In the genomic region with DNA sequence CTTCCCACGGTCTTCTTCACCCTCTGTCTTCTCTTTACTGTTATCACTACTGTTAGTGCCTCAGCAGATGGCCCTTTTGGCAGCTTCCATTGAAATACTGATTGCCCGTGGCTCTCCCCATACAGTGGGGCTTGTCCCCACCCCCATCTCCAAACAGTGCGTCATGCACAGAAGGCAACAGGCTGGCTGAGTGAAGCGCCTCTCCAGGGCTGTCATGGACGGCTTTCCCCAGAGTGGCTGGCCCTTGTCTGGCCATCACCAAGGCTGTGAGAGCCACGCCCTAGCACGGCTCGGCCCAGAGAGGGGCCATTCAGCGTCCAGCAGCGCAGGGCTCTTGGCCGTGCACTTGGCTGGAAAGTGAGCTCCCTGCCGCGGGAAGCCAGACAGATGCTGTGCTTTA, we compare ENCODE assay signal across 9 mouse cellular contexts.
DNase-seq lines count a peak whose midpoint lies in the region; ATAC-seq lines count a peak whose summit lies in the region.
"Had no signal": no experiment of that assay in that cellular context is flagged by ENCODE, and none has a peak within 500 bp of the region (broad histone marks: within the 10 kb centered on the region; RNA-seq: fewer than 3 reads in every experiment).

No protein-coding gene starts in this region.

- no peak overlapping the region for H3K9ac ChIP-seq in neural tube, embryonic 13.5 days
- H3K9ac ChIP-seq in midbrain, embryonic 15.5 days: no peak overlapping the region

- no peaks in the 10 kb centered on the region for H3K9me3 ChIP-seq in neural tube, embryonic 13.5 days
- no peaks in the 10 kb centered on the region for H3K9me3 ChIP-seq in limb, embryonic 10.5 days (replicated peaks)
- H3K9me3 ChIP-seq in midbrain, embryonic 15.5 days: no peaks in the 10 kb centered on the region

- WGBS in neural tube, embryonic 13.5 days: 26% methylated on average over 13 of the region's 13 CpGs
- 29% methylated on average over 13 of the region's 13 CpGs for WGBS in limb, embryonic 10.5 days
- whole genome bisulfite sequencing in midbrain, embryonic 15.5 days: 34% methylated on average over 13 of the region's 13 CpGs

- intact Hi-C loops in heart, postnatal 14 days (cut with DNase I): no loop called here

- H3K27ac ChIP-seq in neural tube, embryonic 13.5 days (replicated peaks): peak overlapping the region; percentile 57
- peak overlapping the region; percentile 33; the same call in 1 of the 2 replicates for H3K27ac ChIP-seq in limb, embryonic 10.5 days
- no peak overlapping the region for H3K27ac ChIP-seq in midbrain, embryonic 15.5 days

- peaks cover 18% of the 10 kb centered on the region for H3K36me3 ChIP-seq in neural tube, embryonic 13.5 days
- H3K36me3 ChIP-seq in limb, embryonic 10.5 days: peaks cover 4% of the 10 kb centered on the region; the same call in 1 of the 2 replicates
- no peaks in the 10 kb centered on the region for H3K36me3 ChIP-seq in midbrain, embryonic 15.5 days (replicated peaks)

- H3K4me1 ChIP-seq in neural tube, embryonic 13.5 days (replicated peaks): peaks cover 69% of the 10 kb centered on the region
- H3K4me1 ChIP-seq in limb, embryonic 10.5 days: peaks cover 71% of the 10 kb centered on the region
- H3K4me1 ChIP-seq in midbrain, embryonic 15.5 days: peaks cover 26% of the 10 kb centered on the region

- DNase-seq in neural tube, embryonic 10.5 days (ENCODE audit: extremely low spot score, low spot score): no peak
- DNase-seq in heart, postnatal 14 days: peak; percentile 66 to 74
- no peak for DNase-seq in limb, embryonic 10.5 days (ENCODE audit: low spot score)
- DNase-seq in thymus, postnatal 14 days: no peak
- no peak for DNase-seq in left cerebral cortex, adult 11 months (ENCODE audit: low spot score)
- DNase-seq in frontal cortex, postnatal 10 days (ENCODE audit: low spot score in 2 of 2): no peak

- peaks cover 65% of the 10 kb centered on the region for H3K27me3 ChIP-seq in neural tube, embryonic 13.5 days
- H3K27me3 ChIP-seq in limb, embryonic 10.5 days (ENCODE audit: low read depth, poor library complexity, severe bottlenecking): peaks cover 89% of the 10 kb centered on the region
- H3K27me3 ChIP-seq in midbrain, embryonic 15.5 days (replicated peaks): peaks cover 36% of the 10 kb centered on the region

- no peak overlapping the region for H3K4me3 ChIP-seq in neural tube, embryonic 13.5 days
- no peak overlapping the region for H3K4me3 ChIP-seq in limb, embryonic 10.5 days
- H3K4me3 ChIP-seq in midbrain, embryonic 15.5 days: no peak overlapping the region
- H3K4me3 ChIP-seq: erythroblast, embryonic 14.5 days had no signal

- H3K4me2 ChIP-seq in neural tube, embryonic 13.5 days: no peak overlapping the region
- H3K4me2 ChIP-seq in midbrain, embryonic 15.5 days: no peak overlapping the region

- peak; percentile 32; the same call in 1 of the 2 replicates for ATAC-seq in neural tube, embryonic 13.5 days (ENCODE audit: low read depth)
- ATAC-seq in midbrain, embryonic 15.5 days (replicated peaks): 0 out of 2 replicates have a peak, but pooled peaks have one; percentile 35

Comparison
In these comparisons a context has a peak if more than half of its experiments do, and no peak if none do; other contexts are left out.
1. DNase-seq: peak in heart, postnatal 14 days (2 of 2); none in neural tube, embryonic 10.5 days (single experiment), limb, embryonic 10.5 days (single experiment), thymus, postnatal 14 days (single experiment), left cerebral cortex, adult 11 months (single experiment) and frontal cortex, postnatal 10 days (0 of 2).